Mouse (Mus musculus) C2C12 (cell line): ENCODE data around the gene Nf2. TPM values are rescaled to one million over a fixed set of nuclear protein-coding genes. Genes with fewer than 3 reads are reported as not detected.

ENCODE experiments used
- H3K27me3 ChIP-seq: one replicate; pipeline ENCODE4 v1.6.1; 2011; ENCODE audit not compliant: control insufficient read depth, insufficient read depth, insufficient read length
- H3K36me3 ChIP-seq: one replicate; pipeline ENCODE4 v1.6.1; 2011; ENCODE audit not compliant: control insufficient read depth, insufficient read depth
- H3K4me3 ChIP-seq: one replicate; pipeline ENCODE4 v1.5.1; 2011; ENCODE audit warnings: mild to moderate bottlenecking, control low read depth; ENCODE audit not compliant: poor library complexity, insufficient read depth, severe bottlenecking
- H3K79me2 ChIP-seq: one replicate; pipeline ENCODE4 v1.6.1; 2011; ENCODE audit not compliant: control insufficient read depth, insufficient read depth
- H3K79me3 ChIP-seq: one replicate; pipeline ENCODE4 v1.6.1; 2011; ENCODE audit warnings: low read depth, control low read depth
- H3ac ChIP-seq: one replicate; pipeline ENCODE3; 2011; ENCODE audit warnings: low read depth; ENCODE audit not compliant: control insufficient read depth, insufficient read length
- CEBPB ChIP-seq: IDR thresholded peaks from one replicate; pipeline ENCODE4 v1.6.1; 2011; ENCODE audit warnings: low read depth, mild to moderate bottlenecking, control low read depth, moderate library complexity
- CTCF ChIP-seq: IDR thresholded peaks from one replicate; pipeline ENCODE4 v1.5.1; 2011; ENCODE audit not compliant: control insufficient read depth, insufficient read depth, insufficient read length
- FOSL1 ChIP-seq: IDR thresholded peaks from one replicate; pipeline ENCODE4 v1.8.0; 2011; ENCODE audit warnings: mild to moderate bottlenecking, low read length; ENCODE audit not compliant: poor library complexity, insufficient read depth, severe bottlenecking
- MAX ChIP-seq: IDR thresholded peaks from one replicate; pipeline ENCODE4 v1.6.1; 2011; ENCODE audit warnings: mild to moderate bottlenecking, control low read depth
- MYOD1 ChIP-seq: IDR thresholded peaks from one replicate; pipeline ENCODE4 v1.6.1; 2011; ENCODE audit warnings: low read depth; ENCODE audit not compliant: control insufficient read depth, insufficient read length
- MYOG ChIP-seq: IDR thresholded peaks from one replicate; pipeline ENCODE4 v1.6.1; 2011; ENCODE audit not compliant: control insufficient read depth, insufficient read length; ENCODE audit errors: extremely low read depth
- USF1 ChIP-seq: IDR thresholded peaks from one replicate; pipeline ENCODE4 v1.6.1; 2011; ENCODE audit warnings: low read depth, mild to moderate bottlenecking, control low read depth, moderate library complexity
- polyA plus RNA-seq: library from polyadenylated mRNA; unstranded; fragments of >200 nt; fragmentation: generic; extraction: Trizol; gene quantifications from one replicate; pipeline ENCODE4 v1.2.1, GENCODE M21; 2012; ENCODE audit warnings: missing spikeins

Gene Nf2
- polyA plus RNA-seq, 1 experiment, result 36.2 TPM

DNA sequence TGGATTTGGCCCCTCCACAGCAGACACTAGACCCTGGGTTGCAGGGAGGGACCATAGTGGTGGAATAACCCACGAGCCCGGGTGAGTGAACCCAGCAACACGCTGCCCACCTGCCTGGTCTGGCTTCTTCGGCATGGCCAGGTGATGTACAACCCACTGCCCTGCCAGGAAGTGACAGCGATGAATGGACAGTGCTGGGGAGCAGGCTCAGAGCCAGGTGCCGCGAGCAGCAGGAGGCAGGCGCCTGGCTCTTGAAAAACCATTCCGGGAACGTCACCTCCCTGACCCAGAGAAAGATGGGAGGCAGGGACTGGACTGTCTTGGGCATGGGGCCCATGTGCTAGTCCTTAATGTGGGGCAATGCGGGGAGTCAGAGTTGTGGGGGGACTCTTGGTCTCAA is 94.5 kb downstream of the Nf2 start:
- no peaks in the 10 kb centered on the region for H3K79me2 ChIP-seq
- no peaks in the 10 kb centered on the region for H3K79me3 ChIP-seq
- no peak for TF ChIP-seq MAX
- TF ChIP-seq CTCF, result no peak
- TF ChIP-seq MYOG, result no peak
- no peak for TF ChIP-seq MYOD1
- no peak for TF ChIP-seq CEBPB
- no peak for TF ChIP-seq FOSL1
- no peak for TF ChIP-seq USF1
- no peak overlapping the region for H3ac ChIP-seq
- H3K4me3 ChIP-seq, result no peak overlapping the region
- H3K27me3 ChIP-seq, result peaks cover 10% of the 10 kb centered on the region
- no peaks in the 10 kb centered on the region for H3K36me3 ChIP-seq

DNA sequence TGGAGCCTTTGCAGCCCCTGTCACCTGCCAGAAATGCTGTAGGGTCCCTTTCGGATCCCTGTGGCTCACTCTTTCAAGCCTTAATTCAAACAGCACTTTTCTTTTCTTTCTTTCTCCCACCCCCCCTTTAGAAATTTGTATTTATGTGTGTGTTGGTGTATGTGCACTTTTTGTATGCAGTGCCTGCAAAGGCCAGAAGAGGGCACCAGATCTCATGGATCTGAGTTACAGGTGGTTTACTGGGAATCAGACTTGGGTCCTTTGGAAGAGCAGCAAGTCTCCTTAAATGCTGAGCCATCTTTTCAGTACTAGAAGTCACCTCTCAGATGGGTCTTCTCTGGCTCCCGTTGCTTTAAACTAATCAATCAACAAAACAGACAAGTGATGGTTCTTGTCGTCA is 95.3 kb downstream of the Nf2 start:
- TF ChIP-seq CTCF (no peak), MYOG (no peak), USF1 (no peak), MAX (no peak), FOSL1 (no peak), CEBPB (no peak)
- no peaks in the 10 kb centered on the region for H3K36me3 ChIP-seq
- no peaks in the 10 kb centered on the region for H3K79me3 ChIP-seq
- H3K4me3 ChIP-seq, result no peak overlapping the region
- H3ac ChIP-seq, result no peak overlapping the region
- H3K27me3 ChIP-seq, result peaks cover 16% of the 10 kb centered on the region
- no peaks in the 10 kb centered on the region for H3K79me2 ChIP-seq

DNA sequence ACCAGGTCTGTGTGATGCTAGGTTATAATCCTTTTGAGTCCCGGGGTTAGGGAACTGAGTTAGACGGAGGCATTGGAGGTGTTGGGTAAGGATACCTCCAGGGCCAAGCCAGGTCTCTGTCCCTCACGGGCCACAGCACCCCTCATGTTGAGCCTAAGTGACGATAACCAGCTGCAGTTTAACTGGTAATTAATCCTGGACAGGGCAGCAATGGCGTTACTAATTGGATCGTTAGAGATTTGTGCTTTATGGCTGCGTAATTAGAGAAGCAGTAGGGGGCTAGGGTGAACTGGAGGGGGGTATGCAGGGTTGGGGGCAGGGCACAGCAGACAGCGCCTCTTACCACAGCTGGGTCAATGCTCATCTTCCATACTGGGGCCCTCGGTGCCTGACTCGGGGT is 96.5 kb downstream of the Nf2 start:
- H3ac ChIP-seq, result no peak overlapping the region
- H3K79me2 ChIP-seq, result no peaks in the 10 kb centered on the region
- H3K27me3 ChIP-seq, result peaks cover 28% of the 10 kb centered on the region
- H3K79me3 ChIP-seq, result no peaks in the 10 kb centered on the region
- no peak overlapping the region for H3K4me3 ChIP-seq
- H3K36me3 ChIP-seq, result no peaks in the 10 kb centered on the region
- no peak for TF ChIP-seq CEBPB
- no peak for TF ChIP-seq CTCF
- TF ChIP-seq USF1, result no peak
- no peak for TF ChIP-seq FOSL1
- TF ChIP-seq MAX, result no peak
- TF ChIP-seq MYOG, result no peak
- TF ChIP-seq MYOD1, result no peak

DNA sequence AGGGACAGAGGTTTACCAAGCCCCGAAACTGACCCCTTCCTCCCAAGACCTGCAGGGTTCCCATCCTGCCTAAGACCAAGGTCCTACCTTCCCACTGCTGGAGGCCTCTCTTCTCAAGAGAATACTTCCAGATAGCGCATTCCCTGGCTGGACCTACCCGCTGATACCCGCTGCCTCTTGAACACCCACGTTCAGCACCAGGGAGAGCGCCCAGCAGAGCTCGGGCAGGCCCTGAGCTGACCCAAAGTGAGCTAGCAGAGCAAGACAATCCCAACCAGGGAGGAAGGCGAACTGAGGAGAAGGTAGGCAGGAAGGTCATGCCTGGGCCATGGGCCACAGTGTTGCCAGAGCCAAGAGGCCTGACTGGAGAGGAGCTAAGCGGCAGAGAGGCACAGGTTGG is 99.1 kb downstream of the Nf2 start:
- Histone ChIP-seq H3K36me3 (no peaks in the 10 kb centered on the region), H3ac (no peak overlapping the region), H3K4me3 (no peak overlapping the region), H3K27me3 (peaks cover 48% of the 10 kb centered on the region), H3K79me3 (no peaks in the 10 kb centered on the region), H3K79me2 (no peaks in the 10 kb centered on the region)
- TF ChIP-seq MYOD1 (no peak), USF1 (no peak), CEBPB (no peak), FOSL1 (no peak), MAX (no peak), MYOG (no peak), CTCF (no peak)

DNA sequence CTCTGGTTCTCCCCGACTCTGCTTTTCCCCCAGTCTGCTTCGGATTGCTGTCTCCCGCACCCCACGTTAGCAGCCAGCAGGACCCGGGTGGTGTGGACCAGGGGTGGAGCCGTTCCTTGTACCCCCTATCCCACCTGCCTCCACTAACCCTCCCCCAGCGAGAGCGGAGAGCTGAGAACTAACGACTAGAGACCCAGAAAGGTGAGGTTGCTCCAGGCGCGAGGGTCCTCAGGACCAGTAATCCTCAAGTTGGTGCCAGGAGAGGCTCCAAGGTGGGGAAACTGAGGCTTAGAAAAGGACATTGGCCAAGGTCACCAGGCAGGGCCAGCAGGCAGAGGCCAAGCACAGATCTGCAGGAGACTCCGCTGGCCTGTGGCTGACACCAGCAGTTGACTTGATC is 102.1 kb downstream of the Nf2 start:
- Histone ChIP-seq H3K79me2 (no peaks in the 10 kb centered on the region), H3K27me3 (peaks cover 73% of the 10 kb centered on the region), H3K36me3 (no peaks in the 10 kb centered on the region), H3K79me3 (no peaks in the 10 kb centered on the region), H3ac (no peak overlapping the region), H3K4me3 (no peak overlapping the region)
- TF ChIP-seq CEBPB, result no peak
- TF ChIP-seq MYOG, result no peak
- no peak for TF ChIP-seq MYOD1
- no peak for TF ChIP-seq FOSL1
- TF ChIP-seq CTCF, result no peak
- TF ChIP-seq MAX, result no peak
- TF ChIP-seq USF1, result no peak

DNA sequence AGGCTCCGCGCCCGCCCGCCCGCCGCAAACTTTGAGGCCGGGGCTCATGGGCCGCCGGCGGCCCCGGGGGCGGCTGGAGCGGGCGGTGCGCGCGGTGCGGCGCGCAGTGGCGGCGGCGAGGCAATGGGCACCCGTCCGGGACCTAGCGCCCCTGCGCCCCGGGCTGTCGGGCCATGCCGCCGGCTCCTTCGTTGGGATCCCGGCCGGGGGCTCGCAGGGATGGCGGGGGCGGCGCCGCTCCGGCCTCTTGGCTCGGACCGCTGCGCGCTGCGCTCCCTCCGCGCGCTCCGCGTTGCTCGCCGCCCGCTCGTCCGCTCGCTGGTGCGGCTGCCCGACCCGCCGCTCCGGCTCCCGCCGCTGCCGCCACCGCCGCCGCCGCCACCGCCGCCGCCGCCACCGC is 102.6 kb downstream of the Nf2 start, which contains the start of gene Cabp7:
Gene Cabp7 (minus strand): TSS at position 46 of the 400 bp plus-strand sequence.
- Histone ChIP-seq H3K27me3 (peaks cover 79% of the 10 kb centered on the region), H3ac (no peak within 1 kb of the TSS), H3K79me2 (no peaks in the 10 kb centered on the region), H3K4me3 (no peak within 1 kb of the TSS), H3K79me3 (no peaks in the 10 kb centered on the region), H3K36me3 (no peaks in the 10 kb centered on the region)
- no peak for TF ChIP-seq FOSL1
- no peak for TF ChIP-seq USF1
- TF ChIP-seq MAX, result no peak
- TF ChIP-seq CTCF, result no peak
- TF ChIP-seq CEBPB, result no peak
